Mouse (Mus musculus) retina, postnatal 1 day (tissue): ENCODE measurements around the gene Kcnj15.

ENCODE experiments used
- DNase-seq: peaks from one replicate; pipeline ENCODE4 v3.0.0-alpha.2; 2012

Kcnj15 gene

GRCm38 (mm10) chr16:95297651-95298050, 40.3 kb downstream of the Kcnj15 start:
- no peak for DNase-seq

GRCm38 (mm10) chr16:95301667-95302066, 44.3 kb downstream of the Kcnj15 start:
- no peak for DNase-seq

GRCm38 (mm10) chr16:95303676-95304075, 46.3 kb downstream of the Kcnj15 start:
- no peak for DNase-seq

GRCm38 (mm10) chr16:95307823-95308360, 50.5 kb downstream of the Kcnj15 start:
- DNase-seq: no peak

GRCm38 (mm10) chr16:95321945-95322625, 64.7 kb downstream of the Kcnj15 start:
- no peak for DNase-seq

GRCm38 (mm10) chr16:95332159-95332558, 74.8 kb downstream of the Kcnj15 start:
- DNase-seq: no peak

GRCm38 (mm10) chr16:95340885-95341791, 83.8 kb downstream of the Kcnj15 start:
- peak; percentile 83 for DNase-seq

GRCm38 (mm10) chr16:95342030-95342429, 84.7 kb downstream of the Kcnj15 start:
- no peak for DNase-seq

- no peak for DNase-seq
These were observed 87.6 kb downstream of the Kcnj15 start for GRCm38 (mm10) chr16:95344961-95345360.

GRCm38 (mm10) chr16:95345882-95346281, 88.5 kb downstream of the Kcnj15 start:
- DNase-seq: peak; percentile 80

GRCm38 (mm10) chr16:95347202-95347601, 89.8 kb downstream of the Kcnj15 start:
- no peak for DNase-seq

- no peak for DNase-seq
These were observed 91.2 kb downstream of the Kcnj15 start for GRCm38 (mm10) chr16:95348555-95348954.

- no peak for DNase-seq
These were observed 92.0 kb downstream of the Kcnj15 start for GRCm38 (mm10) chr16:95349344-95349743.

GRCm38 (mm10) chr16:95349745-95350144, 92.4 kb downstream of the Kcnj15 start:
- no peak for DNase-seq
